Mouse (Mus musculus) lung, postnatal 10 days (tissue): ENCODE measurements around the gene Med6.
"Not testable (repeated sequence)": the region's sequence is repeated elsewhere in the genome, so short reads cannot be mapped to it uniquely, and the experiment has no call there.

Experiments used
- DNase-seq: peaks from one replicate; pipeline ENCODE4 v3.0.0; 2021

The Med6 gene

GRCm38 (mm10) chr12:81547163-81547562, 47.6 kb downstream of the Med6 start:
- DNase-seq: no peak

GRCm38 (mm10) chr12:81533029-81533419, 61.8 kb downstream of the Med6 start:
- no peak for DNase-seq

GRCm38 (mm10) chr12:81532316-81533028, 62.3 kb downstream of the Med6 start, which contains the start of the genes Gm20498 and Synj2bp:
TSS of gene Gm20498 (minus strand) at chr12:81532905.
TSS of gene Synj2bp (minus strand) at chr12:81532911.
- DNase-seq: peak; percentile 86

- DNase-seq: not testable (repeated sequence)
Observed at GRCm38 (mm10) chr12:81530587-81530986, 64.2 kb downstream of the Med6 start.
